Mouse (Mus musculus) kidney, postnatal 4 days (tissue): Measurements from ENCODE around the gene Rgs6.
A peak's percentile ranks its signal among the peaks of the same experiment; 100 is the strongest.

Source experiments
- DNase-seq, 2 experiments: peaks; one replicate each; pipeline ENCODE4 v3.0.0; 2021; ENCODE audit warnings: mixed read lengths in 2 of 2

Gene Rgs6

GRCm38 (mm10) chr12:83143071-83143470 lies 555.0 kb downstream of the Rgs6 start:
- DNase-seq: peak in 1 of 2 experiments; percentile 37

GRCm38 (mm10) chr12:83143574-83143973 lies 555.5 kb downstream of the Rgs6 start:
- DNase-seq: no peak

DNA sequence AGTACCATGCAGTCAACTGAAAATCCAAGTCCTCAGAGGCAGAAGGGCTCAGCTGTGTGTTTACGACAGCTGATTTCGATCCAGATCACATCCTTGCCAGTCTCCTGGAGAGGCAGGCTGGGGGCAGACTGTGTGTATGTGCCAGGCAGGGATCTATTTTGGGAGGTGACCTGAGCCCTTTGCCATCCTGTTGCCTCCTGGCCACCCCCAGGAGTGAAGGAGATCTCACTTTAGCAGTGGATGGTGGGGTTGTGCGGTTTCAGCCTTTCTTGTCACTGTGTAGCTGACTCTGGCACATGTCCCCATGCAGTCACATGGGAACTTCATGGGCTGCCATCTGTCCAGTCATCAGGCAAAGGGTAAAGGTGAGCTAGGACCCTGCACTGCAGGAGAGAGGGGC lies 557.0 kb downstream of the Rgs6 start:
- no peak for DNase-seq

- no peak for DNase-seq
Measured at GRCm38 (mm10) chr12:83145902-83146301, 557.8 kb downstream of the Rgs6 start.

GRCm38 (mm10) chr12:83146917-83147316 lies 558.8 kb downstream of the Rgs6 start:
- DNase-seq: no peak

DNA sequence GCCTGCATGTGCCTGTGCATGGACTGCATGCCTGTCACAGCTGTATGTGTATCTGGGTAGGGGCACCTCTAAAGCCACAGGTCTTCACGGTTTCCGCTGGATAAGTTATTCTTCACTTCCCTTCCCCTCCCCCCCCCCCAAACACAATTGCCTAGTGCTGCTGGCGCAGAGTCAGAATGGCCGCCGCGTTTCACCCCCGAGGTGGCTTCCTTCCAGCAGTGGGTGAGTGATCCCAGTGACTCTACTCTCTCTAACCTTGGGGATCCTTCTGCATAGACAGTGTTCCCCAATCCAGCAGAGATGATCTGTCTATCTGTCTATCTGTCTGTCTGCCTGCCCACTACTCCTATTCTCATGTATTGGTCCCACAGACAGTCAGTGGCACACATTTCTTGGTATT lies 561.9 kb downstream of the Rgs6 start:
- no peak for DNase-seq

DNA sequence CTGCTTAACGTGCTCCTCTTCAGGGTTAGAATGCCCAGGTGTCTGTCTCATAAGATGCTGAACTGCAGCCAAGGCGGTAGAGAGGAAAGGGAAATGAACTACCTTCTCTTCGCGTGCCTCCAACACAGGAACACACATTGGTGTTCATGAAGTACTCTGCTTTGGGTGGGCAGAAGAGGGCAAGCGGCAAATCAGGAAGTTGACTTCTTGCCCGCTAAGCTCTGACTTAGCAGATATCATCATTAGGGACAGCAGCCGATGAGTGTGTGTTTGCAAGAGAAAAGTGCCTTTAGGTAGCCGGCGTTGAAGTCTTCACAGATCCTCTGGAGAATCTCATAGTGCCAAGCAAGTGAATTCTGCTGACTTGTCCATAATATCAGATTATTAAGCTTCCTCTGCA lies 562.7 kb downstream of the Rgs6 start:
- no peak for DNase-seq

- no peak for DNase-seq
Measured at GRCm38 (mm10) chr12:83151474-83151873, 563.4 kb downstream of the Rgs6 start.

- no peak for DNase-seq
Measured at GRCm38 (mm10) chr12:83160211-83160610, 572.1 kb downstream of the Rgs6 start.

DNA sequence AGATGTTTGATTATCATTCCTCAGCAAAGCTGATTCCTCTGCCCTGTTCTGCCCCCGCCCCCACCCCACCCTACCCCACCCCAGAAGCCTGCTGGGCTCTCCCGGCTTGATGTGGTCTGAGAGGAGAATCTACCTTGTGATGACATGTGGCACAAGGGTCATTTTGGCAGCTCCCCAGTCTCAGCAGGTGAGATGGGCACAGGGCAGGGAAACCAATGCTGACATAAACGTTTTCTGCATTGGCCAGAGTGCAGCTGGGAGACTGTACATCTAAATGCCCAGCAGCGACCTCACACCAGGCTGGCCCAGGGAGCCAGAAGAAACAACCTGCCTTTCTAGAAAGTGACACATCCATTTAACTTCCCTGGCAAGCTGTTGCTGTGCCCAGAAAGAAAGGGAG lies 572.6 kb downstream of the Rgs6 start:
- no peak for DNase-seq

GRCm38 (mm10) chr12:83163721-83164120 lies 575.6 kb downstream of the Rgs6 start:
- no peak for DNase-seq

GRCm38 (mm10) chr12:83165058-83165457 lies 577.0 kb downstream of the Rgs6 start:
- DNase-seq: no peak

- DNase-seq: no peak
Measured at GRCm38 (mm10) chr12:83168310-83168709, 580.2 kb downstream of the Rgs6 start.

- DNase-seq: peak in 1 of 2 experiments; percentile 11
Measured at GRCm38 (mm10) chr12:83169495-83170209, 581.6 kb downstream of the Rgs6 start.

GRCm38 (mm10) chr12:83178770-83179169 lies 590.7 kb downstream of the Rgs6 start:
- no peak for DNase-seq

DNA sequence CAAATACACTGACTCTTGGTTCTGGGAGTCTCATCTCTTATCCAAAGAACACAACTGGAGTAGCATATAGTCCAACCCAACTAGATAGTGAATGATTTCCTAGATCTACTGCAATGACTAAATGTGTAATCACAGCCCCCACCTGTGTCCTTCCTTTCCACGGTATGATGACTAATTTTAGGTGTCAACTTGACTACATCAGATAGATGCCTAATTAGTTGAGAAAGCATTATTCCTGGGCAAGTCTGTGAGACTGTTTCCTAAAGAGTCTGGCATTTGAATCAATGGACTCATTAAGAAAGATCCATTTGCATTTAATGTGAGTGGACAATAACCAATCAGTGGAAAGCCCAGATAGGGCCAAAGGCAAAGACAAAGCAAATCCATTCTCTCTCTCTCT lies 591.8 kb downstream of the Rgs6 start:
- no peak for DNase-seq

DNA sequence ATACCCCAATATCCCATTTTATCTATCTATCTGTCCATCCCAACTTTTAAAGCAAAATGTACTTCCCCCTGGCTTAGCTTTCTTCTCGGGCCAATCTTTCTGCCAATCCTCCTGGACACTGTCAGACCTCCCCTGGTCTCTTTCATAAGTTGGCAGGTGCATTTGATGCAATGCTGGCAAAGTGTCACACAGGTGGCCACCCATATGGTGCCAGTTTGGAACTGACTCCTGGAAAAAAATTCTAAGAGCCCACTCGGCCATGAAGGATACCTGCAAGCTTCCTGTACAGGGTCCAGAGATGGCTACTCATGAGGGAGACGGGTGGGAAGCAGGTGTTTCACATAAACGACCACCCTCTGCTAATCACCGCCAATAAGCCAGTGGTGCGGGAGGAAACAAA lies 592.5 kb downstream of the Rgs6 start:
- no peak for DNase-seq

- DNase-seq: no peak
Measured at GRCm38 (mm10) chr12:83201674-83202073, 613.6 kb downstream of the Rgs6 start.

DNA sequence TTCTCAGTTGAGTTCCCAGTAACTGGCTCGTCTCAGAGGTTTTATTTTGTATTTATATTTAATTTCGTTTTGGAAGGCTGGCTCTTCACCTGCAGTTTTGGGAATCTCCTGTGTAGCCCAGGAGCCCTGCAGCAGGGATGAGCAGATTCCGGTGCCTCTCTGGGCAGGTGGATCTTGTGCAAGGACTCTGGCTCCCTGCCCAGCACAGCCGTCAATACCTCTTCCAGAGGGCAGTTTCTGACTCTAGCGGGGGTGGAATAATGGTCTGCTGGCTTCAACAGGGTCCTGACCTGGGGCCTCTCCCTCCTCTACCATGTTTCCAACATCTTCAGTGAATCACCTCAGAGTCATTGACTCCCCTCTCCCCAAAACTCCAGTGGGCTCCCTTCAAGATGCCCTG lies 616.3 kb downstream of the Rgs6 start:
- DNase-seq: no peak

DNA sequence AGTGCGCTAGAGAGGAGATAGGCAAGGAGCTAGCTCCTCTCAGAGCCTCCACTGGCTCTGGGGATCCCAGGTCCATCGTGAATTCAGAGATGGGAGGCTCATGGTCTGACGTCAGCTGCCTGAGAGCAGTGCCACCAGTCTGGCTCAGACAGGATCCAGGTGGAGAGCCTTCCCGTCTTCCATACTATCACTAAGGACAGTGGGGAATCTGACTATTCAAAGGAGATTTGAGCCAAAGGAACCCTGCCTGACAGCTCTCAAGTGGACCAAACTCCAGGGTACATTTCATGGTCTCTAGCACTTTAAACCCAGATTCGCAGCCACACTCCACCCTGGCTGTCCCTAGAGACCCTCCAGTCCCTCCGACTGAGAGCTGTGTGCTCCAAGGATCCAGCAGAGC lies 618.8 kb downstream of the Rgs6 start:
- DNase-seq: no peak

- DNase-seq: no peak
Measured at GRCm38 (mm10) chr12:83207481-83207880, 619.4 kb downstream of the Rgs6 start.

- no peak for DNase-seq
Measured at GRCm38 (mm10) chr12:83208011-83208410, 619.9 kb downstream of the Rgs6 start.

GRCm38 (mm10) chr12:83208841-83209240 lies 620.7 kb downstream of the Rgs6 start:
- no peak for DNase-seq

- peak; percentile 32 to 39 for DNase-seq
Measured at GRCm38 (mm10) chr12:83209461-83209860, 621.4 kb downstream of the Rgs6 start.

DNA sequence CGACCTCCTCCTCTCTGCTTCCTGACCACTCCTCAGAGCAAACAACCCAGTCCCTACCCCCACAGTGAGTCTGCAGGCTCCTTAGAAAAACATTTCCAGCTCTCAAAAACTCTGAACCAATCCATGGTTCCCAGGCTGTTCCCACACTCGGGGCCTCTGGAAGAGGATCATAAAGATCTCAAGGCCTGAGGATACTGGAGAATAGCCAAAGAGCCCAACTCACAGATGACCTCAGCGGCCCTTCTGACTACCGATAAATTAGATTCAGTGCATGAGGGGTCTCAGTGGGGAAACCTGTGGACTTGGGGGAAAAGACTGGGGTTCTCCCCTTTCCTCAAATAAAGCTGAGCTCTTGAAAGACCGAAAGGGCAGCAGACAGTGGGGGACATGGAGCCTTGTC lies 622.2 kb downstream of the Rgs6 start:
- peak; percentile 17 to 31 for DNase-seq
